Mouse (Mus musculus): ENCODE results near the gene Klc4.

Klc4 gene

DNA sequence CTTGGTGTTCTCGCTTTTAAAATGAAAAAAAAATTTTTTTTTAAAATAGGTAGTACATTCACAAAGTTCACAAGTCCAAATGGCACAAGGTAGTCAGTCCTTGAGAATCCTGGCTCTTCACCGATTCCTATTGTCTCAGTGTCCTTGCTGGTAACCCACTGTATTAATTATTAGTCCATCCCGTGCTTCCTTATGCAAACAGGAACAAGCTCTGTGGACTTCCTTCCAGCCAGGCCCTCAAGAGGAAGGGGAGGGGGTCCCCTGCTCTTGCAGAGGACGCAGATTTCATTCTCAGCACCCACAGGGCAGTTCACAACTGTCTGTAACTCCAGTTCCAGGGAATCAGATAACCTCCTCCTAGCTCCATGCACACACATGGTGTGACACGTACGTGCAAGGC lies 10.2 kb upstream of the Klc4 start:
- intact Hi-C loops (cut with DNase I) = loop anchor here (10.0 kb wide), 1 partner anchor 49 kb away; the partner anchor contains the start of gene Ppp2r5d

DNA sequence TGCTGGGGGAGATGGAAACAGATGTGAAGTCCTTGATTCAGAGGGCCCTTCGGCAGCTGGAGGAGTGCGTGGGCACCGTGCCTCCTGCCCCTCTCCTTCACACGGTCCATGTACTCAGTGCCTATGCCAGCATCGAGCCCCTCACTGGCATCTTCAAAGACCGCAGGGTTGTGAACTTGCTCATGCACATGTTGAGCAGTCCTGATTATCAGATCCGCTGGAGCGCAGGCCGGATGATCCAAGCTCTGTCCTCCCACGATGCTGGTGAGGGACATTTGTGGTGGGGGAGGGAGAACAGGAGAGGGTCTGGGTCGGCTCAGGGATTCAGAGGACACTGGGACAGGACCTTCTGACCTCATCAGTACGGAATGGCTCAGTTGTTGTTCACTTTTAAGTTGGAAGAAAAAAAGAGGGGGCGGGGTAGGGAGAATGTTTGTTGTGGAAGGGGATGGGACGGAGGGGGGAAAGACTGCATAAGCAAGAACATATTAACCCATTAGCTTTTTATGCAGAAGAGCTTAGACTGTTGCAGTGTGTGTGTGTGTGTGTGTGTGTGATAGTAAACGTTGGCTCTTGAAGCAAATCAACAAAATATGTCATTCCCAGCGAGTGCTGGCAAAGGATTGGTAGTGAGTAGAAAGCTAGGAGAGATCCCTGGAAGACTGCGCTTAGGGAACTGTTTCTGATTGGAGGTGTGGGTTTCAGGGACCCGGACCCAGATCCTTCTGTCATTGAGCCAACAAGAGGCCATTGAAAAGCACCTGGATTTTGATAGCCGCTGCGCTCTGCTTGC lies 6.1 kb upstream of the Klc4 start:
- intact Hi-C loops (cut with DNase I) = loop anchor here (10.0 kb wide), 1 partner anchor 53 kb away; the partner anchor contains the start of gene Ppp2r5d

DNA sequence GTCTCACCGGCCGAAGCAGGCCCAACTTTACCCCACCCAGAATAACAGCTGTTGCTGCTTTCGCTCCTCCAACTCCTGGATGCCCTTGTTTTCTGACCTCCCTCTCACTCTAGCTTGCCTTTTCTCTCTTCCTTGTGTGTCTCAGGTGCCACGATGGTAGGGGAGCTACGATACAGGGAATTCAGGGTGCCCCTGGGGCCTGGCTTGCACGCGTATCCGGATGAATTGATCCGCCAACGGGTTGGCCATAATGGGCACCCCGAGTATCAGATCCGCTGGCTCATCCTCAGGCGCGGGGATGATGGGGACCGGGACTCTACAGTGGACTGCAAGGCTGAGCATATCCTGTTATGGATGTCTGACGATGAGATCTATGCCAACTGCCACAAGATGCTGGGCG lies 5.5 kb upstream of the Klc4 start:
- intact Hi-C loops (cut with DNase I) = loop anchor here (10.0 kb wide), 1 partner anchor 54 kb away; the partner anchor contains the start of gene Ppp2r5d

DNA sequence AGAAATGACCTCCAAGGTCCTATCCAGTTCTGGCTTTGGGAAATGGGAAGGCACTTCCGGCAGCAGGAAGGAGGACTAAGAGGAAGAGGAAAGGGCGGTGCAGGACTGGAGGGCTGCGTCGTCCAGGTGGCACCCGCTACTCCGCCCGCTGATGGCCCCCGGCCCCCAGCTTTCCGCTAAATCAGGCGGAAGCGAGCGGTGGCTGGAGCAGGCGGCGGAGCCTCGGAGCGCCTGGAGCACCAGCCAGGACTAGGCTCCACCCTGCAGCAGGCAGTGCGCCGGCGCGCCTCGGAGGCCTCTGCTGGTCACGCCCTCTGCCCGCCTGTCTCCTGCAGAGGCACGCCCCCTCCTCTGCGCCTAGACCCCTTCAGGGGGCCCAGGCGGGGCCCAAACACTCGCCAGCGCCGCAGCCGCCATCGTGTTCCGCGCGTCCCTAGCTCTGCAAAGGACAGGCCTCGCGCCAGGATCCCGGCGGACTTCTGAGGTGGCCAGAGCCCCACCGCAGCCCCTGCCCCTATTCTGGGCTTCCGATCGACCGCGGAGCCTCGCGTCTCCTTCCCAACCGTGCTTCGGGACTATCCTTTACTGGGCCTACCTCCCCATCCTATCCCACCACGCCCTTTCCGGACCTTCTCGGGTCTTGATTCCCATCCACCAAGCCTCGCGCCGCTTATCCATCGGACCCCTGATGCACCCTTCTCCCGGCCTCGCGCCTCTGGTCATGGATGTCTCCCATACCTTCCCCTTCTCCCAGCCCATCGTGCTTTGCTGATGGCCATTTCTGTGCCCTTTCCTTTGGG lies 4.6 kb upstream of the Klc4 start, which contains the start of gene Cul7:
TSS of gene Cul7 (plus strand) at position 106 of the 800 bp plus-strand sequence.
- intact Hi-C loops (cut with DNase I) = loop anchor here (10.0 kb wide), 1 partner anchor 54 kb away; the partner anchor contains the start of gene Ppp2r5d

DNA sequence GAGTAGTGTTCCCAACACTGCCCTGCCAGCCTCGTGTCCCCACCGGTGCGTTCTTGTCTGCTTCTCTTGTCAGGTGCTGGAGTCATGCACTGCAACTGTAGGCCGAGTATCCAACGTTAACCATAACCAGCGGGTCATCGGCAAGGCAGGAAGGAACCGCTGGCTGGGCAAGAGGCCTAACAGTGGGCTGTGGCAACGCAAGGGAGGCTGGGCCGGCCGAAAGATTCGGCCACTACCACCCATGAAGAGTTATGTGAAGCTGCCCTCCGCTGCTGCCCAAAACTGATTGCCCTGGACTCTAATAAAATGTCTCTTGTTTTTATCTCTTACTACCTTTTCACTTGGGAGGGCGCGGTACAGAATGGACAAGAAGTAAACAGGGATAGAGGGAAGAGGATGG lies 4.0 kb upstream of the Klc4 start:
- intact Hi-C loops (cut with DNase I) = loop anchor here (10.0 kb wide), 1 partner anchor 55 kb away; the partner anchor contains the start of gene Ppp2r5d

DNA sequence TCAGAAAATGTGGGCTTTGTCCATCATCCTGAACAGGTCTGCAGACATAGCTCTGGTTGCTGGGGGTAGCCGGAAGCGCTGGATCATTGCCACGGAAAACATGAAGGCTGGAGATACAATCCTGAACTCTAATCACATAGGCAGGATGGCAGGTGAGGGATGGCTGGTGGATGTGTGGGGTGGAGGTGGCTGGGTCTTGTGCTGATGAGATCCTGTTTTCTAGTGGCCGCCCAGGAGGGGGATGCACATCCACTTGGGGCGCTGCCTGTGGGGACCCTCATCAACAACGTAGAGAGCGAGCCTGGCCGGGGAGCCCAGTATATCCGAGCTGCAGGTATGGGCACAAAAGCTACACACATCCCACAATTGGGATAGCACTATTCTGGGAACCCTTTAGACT lies 2.6 kb upstream of the Klc4 start:
- intact Hi-C loops (cut with DNase I) = no loop called here

DNA sequence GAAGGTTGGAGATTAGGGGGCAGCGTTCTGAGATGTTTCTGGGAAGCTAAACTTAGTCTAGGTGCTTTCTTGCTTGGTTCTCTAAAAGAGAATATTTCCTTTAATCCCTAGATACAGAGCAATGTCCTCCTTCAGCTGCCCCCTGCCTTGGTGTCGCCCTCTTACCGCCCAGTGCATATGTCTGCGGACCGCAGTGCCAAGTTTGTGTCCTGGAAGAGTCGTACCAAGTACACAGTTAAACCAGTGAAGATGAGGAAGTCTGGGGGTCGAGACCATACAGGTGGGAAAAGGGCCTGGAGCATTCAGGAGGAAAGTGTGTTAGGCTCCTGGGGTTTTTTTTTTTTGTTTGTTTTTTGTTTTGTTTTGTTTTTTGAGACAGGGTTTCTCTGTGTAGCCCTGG lies 1.5 kb upstream of the Klc4 start:
- intact Hi-C loops (cut with DNase I) = no loop called here

DNA sequence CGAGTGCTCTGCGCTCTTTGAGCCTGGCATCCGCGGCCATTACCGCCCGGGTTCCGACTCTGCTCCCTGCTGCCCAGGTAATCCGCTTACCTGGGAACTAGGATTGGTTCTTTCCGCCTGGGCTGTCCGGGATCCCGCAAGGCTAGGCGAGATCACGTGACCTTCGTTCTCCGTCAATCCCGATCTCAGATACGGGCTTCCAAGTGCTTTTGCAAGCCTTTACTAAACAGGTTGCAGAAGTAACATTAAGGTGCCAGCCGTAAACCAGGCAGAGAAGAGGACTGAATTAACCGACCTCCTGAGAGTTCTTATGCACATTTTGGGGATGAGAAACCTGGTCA lies 470 bp upstream of the Klc4 start:
- intact Hi-C loops (cut with DNase I) = no loop called here

DNA sequence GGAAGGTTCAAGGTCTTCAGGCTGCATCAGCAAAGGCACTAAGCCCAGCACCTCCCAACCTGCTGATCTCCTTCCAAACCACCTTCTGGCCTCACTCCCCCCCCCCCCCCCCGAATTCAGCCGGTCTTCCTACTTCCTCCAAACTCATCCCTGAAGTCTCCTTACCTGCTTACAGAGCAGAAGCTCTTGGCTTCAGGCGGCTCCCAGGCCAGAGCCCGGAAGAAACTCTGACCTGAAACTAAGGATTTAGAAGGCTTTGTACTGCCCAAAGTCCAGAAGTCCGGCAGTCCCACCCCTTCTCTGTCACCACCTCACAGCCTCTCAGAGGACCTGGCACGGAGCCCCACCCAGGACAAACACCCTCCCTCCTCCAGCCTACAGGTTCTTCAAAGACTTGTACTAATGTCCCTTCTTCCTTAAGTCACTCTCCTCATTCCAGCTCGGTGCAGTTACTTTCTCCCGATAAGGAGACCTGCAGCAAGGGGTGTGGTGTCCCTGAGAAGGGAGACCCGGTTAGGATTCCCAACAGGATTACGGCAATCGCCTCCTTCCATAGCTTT lies 826 bp downstream of the Klc4 start:
- intact Hi-C loops (cut with DNase I) = no loop called here

DNA sequence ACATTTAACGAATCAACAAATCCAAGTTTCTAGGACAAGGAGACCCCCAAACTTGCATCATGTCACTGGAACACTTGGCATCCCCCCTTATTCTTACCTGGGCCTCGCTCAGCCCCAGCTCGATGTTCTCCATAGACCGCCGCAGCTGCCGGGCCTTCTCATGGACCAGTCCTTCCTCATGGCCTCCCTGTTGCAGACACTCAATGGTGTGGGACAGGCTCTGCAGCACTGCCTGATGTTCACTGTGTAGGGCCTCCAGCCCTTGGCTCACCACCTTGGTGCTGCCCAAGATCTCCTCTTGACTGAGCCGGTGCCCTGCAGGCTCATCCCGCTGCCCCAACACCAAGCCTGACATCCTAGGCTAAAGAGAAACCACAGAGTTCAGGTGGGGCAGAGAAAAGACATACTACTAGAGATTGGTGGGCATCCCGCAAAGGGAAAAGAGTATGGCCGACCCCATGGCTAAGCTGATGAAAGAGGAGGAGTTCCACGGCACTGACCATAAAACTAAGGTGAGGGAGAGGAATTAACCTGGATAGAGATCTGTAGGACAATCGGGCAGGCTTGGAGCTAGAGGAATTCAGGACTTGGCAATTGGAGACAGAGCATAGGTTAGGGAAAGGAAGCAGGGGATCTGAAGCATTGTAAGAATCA lies 1.5 kb downstream of the Klc4 start:
- intact Hi-C loops (cut with DNase I) = no loop called here

DNA sequence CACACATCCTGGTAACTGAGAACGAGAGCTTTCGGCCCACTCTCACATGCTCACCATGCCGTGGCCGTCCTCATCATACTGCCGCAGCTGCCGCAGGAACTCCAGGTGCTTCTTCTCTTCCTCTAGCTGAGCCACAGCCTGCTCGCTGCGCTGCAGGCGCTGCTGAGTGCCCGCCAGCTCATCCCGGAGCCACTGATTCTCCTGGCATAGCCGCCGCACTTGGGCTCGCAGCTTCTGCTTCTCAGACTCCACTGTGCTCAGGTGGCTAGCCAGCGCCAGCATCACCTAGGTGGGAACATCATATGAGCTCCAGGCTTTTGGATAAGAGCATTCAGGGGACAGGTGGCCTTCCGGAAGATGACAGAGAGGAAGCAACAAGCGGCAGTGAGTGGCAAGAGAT lies 3.8 kb downstream of the Klc4 start:
- intact Hi-C loops (cut with DNase I) = no loop called here

DNA sequence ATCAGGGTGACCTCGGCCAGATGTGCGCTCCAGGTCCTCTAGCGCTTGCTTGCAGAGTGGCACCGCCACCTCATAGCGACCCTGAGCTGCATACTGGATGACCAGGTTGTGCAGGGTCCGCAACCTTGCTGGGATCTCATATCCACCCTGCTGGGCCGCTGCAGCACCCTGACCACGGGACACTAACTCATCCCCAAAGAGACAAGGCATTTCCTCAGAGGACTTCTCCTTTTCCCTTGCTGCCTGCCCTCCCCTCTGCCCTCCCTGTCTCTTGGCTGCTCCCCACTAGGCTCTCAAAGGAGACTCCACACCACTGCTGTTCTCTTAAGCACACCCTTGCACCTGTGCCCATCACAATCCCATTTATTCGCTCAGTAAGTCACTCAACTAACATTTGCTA lies 5.9 kb downstream of the Klc4 start:
- intact Hi-C loops (cut with DNase I) = loop anchor here (5.0 kb wide), 1 partner anchor 38 kb away; no protein-coding TSS in a partner anchor

DNA sequence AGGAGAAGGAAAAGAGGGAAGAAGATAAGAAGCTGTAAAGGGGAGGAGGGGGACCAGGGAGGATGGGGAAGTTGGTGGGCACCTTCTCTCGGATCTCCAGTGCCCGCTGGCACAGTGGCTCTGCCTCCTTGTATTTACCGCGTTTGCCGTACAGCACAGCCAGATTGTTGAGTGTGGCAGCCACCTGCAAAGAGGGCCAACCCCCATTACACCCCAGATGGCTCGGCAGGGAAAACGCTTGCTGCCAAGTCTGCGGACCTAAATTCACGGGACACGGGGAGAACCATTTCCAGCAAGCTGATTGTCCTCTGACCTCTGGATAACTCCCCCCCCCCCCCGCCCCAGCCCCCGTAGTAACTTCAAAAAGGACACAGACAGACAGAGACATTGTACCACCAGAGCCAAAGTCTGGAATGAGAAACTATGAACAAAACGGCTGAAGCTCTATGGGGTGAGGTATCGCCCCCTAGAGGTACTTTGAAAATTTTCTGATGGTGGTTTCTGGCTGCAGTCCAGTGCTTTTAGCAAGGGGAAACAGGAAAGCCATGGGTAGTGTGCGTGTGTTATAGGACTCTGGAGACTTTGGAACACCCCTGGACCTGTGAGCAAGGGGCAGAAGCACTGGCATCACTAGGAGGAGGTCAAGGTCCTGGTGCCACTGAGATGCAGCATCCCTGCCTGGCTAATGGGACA lies 8.8 kb downstream of the Klc4 start:
- intact Hi-C loops (cut with DNase I) = loop anchor here (2.0 to 5.0 kb wide), 2 partner anchors 35 to 112 kb away; no protein-coding TSS in a partner anchor

DNA sequence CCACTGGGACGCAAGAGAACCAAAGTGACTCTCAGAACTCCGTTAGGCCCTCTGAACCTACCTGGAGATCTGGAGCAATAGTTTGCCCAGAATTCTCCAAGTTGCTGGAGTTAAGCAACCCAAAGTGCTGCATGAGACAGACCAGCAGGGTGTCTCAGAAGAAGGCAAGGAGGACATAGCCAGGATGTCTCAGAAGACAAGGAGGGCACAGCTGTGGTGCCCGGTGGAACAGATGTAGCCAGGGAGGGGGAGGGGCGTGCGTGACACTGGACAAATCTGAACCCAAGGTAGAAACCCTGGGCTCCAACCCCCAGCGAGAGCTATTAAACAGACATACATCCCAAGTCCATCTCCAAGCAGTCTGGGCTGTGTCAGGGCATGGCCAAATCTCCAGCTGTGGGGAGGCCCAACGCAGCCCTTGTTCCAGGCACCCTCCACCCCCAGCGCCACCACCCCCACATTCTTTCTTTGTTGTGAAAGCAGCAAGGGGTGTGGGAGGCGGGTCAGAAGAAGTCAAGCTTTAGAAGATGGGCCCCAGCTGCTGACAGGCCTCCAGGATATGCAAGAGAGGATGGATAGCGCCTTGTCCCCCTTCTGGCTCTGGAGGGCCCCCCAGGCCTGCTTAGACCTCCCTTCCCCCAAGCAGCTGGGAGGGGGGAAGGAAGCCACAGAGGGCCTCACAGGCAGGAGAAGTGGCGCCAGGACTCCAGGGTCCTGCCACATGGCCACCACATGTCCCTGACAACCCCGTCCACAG lies 16.0 kb downstream of the Klc4 start:
- intact Hi-C loops (cut with DNase I) = no loop called here

DNA sequence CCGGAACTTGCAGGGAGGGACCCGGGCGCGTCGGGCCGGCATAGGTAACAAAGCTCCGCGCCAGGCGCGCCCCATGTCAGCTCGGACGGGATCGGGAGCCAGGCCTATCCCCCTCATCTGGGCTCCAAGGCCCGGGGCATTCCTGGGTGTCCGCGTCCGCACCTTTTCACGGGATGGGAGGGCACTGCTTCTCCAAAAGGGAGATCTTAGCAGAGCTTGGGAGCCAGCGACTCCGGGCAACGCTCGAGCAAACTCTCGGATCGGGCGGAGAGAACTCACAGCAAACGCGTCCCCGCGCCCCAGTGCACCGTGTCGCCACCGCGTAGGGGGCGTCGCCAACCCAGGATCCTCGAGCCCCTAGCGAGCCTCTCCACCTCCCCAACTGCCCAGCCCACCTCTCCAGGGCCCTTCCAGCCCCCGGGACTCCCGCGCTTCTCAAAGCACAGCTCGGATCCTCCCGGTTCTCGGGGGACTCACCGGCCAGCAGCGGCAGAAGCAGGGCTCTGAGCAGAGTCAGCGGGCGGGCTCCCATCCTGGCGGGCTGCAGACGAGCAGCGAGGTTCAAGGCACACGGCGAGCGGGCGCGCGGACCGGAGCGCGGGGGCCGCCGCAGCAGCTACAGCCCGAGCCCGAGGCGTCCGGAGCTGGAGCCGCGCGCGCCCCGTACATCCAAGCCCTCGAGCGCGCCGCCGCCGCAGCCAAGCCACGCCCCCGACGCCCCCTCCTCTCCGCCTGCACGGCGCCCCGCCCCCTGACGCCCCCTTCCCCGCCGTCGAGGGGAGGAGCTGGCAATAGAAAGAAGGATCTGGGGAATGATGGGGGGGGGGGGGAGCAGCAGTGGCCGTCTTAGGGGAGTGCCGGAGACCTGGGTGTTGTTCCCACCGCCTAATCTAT lies 16.8 kb downstream of the Klc4 start, which contains the start of gene Ptk7:
TSS of gene Ptk7 (minus strand) at position 714 of the 894 bp plus-strand sequence.
- intact Hi-C loops (cut with DNase I) = no loop called here

DNA sequence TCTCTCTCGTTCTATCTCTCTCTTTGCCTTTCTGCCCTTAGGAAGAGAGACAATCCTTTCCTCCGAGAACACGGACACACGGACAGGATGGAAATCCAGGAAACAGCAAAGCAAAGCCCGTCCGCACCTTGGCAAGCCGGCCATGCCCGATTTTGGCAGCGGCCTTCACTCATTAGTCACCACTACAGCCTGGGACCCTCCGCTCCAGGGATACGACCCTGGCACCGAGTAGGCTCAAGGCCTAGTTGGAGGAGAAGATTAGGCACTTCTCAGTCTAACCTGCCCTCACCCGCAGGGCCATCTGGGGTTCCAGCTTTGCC lies 17.4 kb downstream of the Klc4 start:
- intact Hi-C loops (cut with DNase I) = no loop called here

DNA sequence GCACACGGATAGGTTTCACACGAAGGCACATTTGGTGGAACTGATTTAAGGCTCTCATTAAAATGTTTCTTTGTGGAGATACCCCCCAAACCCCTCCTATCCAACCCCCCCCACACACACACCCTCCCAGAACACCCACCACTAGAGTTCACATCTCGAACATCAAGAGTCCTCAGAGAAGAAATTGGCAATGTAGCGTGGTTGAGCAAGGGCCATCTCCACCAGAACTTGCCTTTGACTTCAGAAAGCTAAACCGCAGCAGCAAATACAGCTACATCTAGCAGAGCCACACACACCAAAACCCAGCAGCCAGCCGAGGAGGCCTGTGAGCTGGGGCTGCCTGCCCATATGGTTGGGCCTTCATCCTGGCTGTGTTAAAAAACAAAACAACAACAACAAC lies 18.4 kb downstream of the Klc4 start:
- intact Hi-C loops (cut with DNase I) = no loop called here

DNA sequence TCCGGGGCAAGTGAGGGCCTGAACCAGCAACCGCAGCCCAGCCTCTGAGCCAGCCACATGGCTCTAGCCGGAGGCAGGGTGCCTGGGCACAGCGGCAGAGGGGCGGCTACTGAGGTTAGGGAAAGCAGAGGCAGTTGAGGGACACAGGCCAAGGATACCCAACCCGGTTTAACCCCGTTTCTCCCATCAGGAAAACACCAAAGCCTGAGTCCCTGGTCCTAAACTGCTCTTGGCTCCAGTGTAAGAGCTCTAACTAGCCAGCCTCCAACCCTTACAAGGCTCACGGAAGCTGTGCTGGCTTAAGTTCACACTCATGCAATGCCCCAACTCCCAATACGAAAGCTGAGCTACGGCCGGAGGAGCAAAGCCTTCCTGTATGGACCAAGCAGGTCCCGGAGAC lies 21.2 kb downstream of the Klc4 start:
- intact Hi-C loops (cut with DNase I) = no loop called here
